Mouse (Mus musculus): Measurements from ENCODE around the gene BC049352. TPM values are rescaled to one million over a fixed set of nuclear protein-coding genes. Genes with fewer than 3 reads are reported as not detected.

The BC049352 gene
- total and polyA plus RNA-seq, 3 experiments: 0.17 TPM; not detected in 2

GRCm38 (mm10) chr9:45171073-45171610 is 10.7 kb upstream of the BC049352 start:
- in situ Hi-C loops (cut with MboI; ENCODE audit: low pct_ligation_motif_present, low pct_unique_long_range_greater_than_20kb, low sequenced_read_pairs) (no loop called here), dilution Hi-C loops (cut with MboI; ENCODE audit: extremely low pct_ligation_motif_present, extremely low pct_unique_long_range_greater_than_20kb, low sequenced_read_pairs) (no loop called here)
- Histone ChIP-seq H3K27me3 (replicated peaks) (peaks cover 53% of the 10 kb centered on the region), H3K36me3 (replicated peaks in 1 of 2; ENCODE audit: control insufficient read depth in 1 of 2, insufficient read depth in 1 of 2, low read length in 1 of 2) (no peaks in the 10 kb centered on the region), H3K4me1 (ENCODE audit: control insufficient read depth in 1 of 2, insufficient read depth in 2 of 2) (no peaks in the 10 kb centered on the region), H3K79me2 (replicated peaks; ENCODE audit: control insufficient read depth, extremely low read depth, insufficient read depth, poor library complexity, severe bottlenecking) (no peaks in the 10 kb centered on the region), H3K9ac (ENCODE audit: insufficient read depth, low read depth) (no peak overlapping the region), H3K27ac (ENCODE audit: insufficient read depth, low read depth) (no peak overlapping the region), H3K9me3 (replicated peaks; ENCODE audit: low read length) (peaks cover 19% of the 10 kb centered on the region), H3K4me2 (ENCODE audit: insufficient read depth, low read depth, poor library complexity, severe bottlenecking) (no peak overlapping the region), H3K4me3 (replicated peaks in 1 of 3; ENCODE audit: low read depth in 2 of 3, low read length in 2 of 3, poor library complexity in 1 of 3) (no peak overlapping the region)
- DNase-seq (ENCODE audit: extremely low read depth): no peak
- TF ChIP-seq CHD2 (IDR thresholded peaks at IDR 0.05; ENCODE audit: low read length) (no peak), ETS1 (conservative IDR thresholded peaks at IDR 0.05; ENCODE audit: low read depth, low read length) (no peak), TCF12 (IDR thresholded peaks at IDR 0.05; ENCODE audit: low read depth, low read length) (no peak), ZNF384 (IDR thresholded peaks at IDR 0.05; ENCODE audit: low read depth, low read length) (no peak), KAT2A (IDR thresholded peaks at IDR 0.05; ENCODE audit: insufficient replicate concordance, low read length) (no peak), JUN (IDR thresholded peaks at IDR 0.05; ENCODE audit: insufficient read depth, low read depth, low read length) (no peak), TBP (conservative IDR thresholded peaks at IDR 0.05; ENCODE audit: low read depth, low read length) (no peak), HCFC1 (IDR thresholded peaks at IDR 0.05; ENCODE audit: low read depth, low read length) (no peak), MYC (IDR thresholded peaks at IDR 0.05; ENCODE audit: low read depth, low read length) (no peak), CHD1 (IDR thresholded peaks at IDR 0.05; ENCODE audit: low read depth, low read length) (no peak), ZMIZ1 (IDR thresholded peaks at IDR 0.05; ENCODE audit: low read depth, low read length) (no peak), RAD21 (IDR thresholded peaks at IDR 0.05; ENCODE audit: low read depth, low read length) (no peak), MAX (IDR thresholded peaks at IDR 0.05; ENCODE audit: low read length) (no peak), MXI1 (IDR thresholded peaks at IDR 0.05; ENCODE audit: low read depth, low read length) (no peak), CTCF (conservative IDR thresholded peaks at IDR 0.05 in 1 of 2, IDR thresholded peaks at IDR 0.05 in 1 of 2; ENCODE audit: low read depth in 2 of 2, low read length in 2 of 2) (no peak), EP300 (IDR thresholded peaks at IDR 0.05; ENCODE audit: low read length) (no peak)

- H3K79me2 ChIP-seq (replicated peaks; ENCODE audit: control insufficient read depth, extremely low read depth, insufficient read depth, poor library complexity, severe bottlenecking): no peaks in the 10 kb centered on the region
- dilution Hi-C loops (cut with MboI; ENCODE audit: extremely low pct_ligation_motif_present, extremely low pct_unique_long_range_greater_than_20kb, low sequenced_read_pairs) (no loop called here), in situ Hi-C loops (cut with MboI; ENCODE audit: low pct_ligation_motif_present, low pct_unique_long_range_greater_than_20kb, low sequenced_read_pairs) (no loop called here)
- no peak for DNase-seq (ENCODE audit: extremely low read depth)
- peaks cover 17% of the 10 kb centered on the region for H3K9me3 ChIP-seq (replicated peaks; ENCODE audit: low read length)
- H3K27ac ChIP-seq (ENCODE audit: insufficient read depth, low read depth): no peak overlapping the region
- H3K4me1 ChIP-seq (ENCODE audit: control insufficient read depth in 1 of 2, insufficient read depth in 2 of 2): no peaks in the 10 kb centered on the region
- TF ChIP-seq RCOR1 (conservative IDR thresholded peaks at IDR 0.05; ENCODE audit: low read depth, low read length) (no peak), NRF1 (IDR thresholded peaks at IDR 0.05; ENCODE audit: low read depth, low read length) (no peak), ELF1 (IDR thresholded peaks at IDR 0.05; ENCODE audit: low read depth, low read length) (no peak), ZNF384 (IDR thresholded peaks at IDR 0.05; ENCODE audit: low read depth, low read length) (no peak), BHLHE40 (IDR thresholded peaks at IDR 0.05; ENCODE audit: low read depth, low read length) (no peak), HCFC1 (IDR thresholded peaks at IDR 0.05; ENCODE audit: low read depth, low read length) (no peak), TCF12 (IDR thresholded peaks at IDR 0.05; ENCODE audit: low read depth, low read length) (no peak), ZKSCAN1 (IDR thresholded peaks at IDR 0.05; ENCODE audit: borderline replicate concordance, low read depth, low read length) (no peak), SMC3 (IDR thresholded peaks at IDR 0.05; ENCODE audit: low read depth, low read length) (no peak), USF2 (conservative IDR thresholded peaks at IDR 0.05; ENCODE audit: low read depth, low read length) (no peak), UBTF (IDR thresholded peaks at IDR 0.05; ENCODE audit: low read depth, low read length) (no peak), MAFK (IDR thresholded peaks at IDR 0.05; ENCODE audit: insufficient replicate concordance, low read length) (no peak), MEF2A (IDR thresholded peaks at IDR 0.05; ENCODE audit: borderline replicate concordance, low read depth, low read length) (no peak), POLR2A (IDR thresholded peaks at IDR 0.05; ENCODE audit: low read depth, low read length) (no peak), IRF4 (IDR thresholded peaks at IDR 0.05; ENCODE audit: low read depth, low read length) (no peak), USF1 (IDR thresholded peaks at IDR 0.05; ENCODE audit: low read depth, low read length) (no peak), PAX5 (IDR thresholded peaks at IDR 0.05; ENCODE audit: low read length) (no peak), SIN3A (IDR thresholded peaks at IDR 0.05; ENCODE audit: low read length) (no peak), E2F4 (IDR thresholded peaks at IDR 0.05; ENCODE audit: insufficient replicate concordance, low read depth, low read length) (no peak)
- no peaks in the 10 kb centered on the region for H3K36me3 ChIP-seq (replicated peaks in 1 of 2; ENCODE audit: control insufficient read depth in 1 of 2, insufficient read depth in 1 of 2, low read length in 1 of 2)
- no peak overlapping the region for H3K4me2 ChIP-seq (ENCODE audit: insufficient read depth, low read depth, poor library complexity, severe bottlenecking)
- no peak overlapping the region for H3K4me3 ChIP-seq (replicated peaks in 1 of 3; ENCODE audit: low read depth in 2 of 3, low read length in 2 of 3, poor library complexity in 1 of 3)
- H3K9ac ChIP-seq (ENCODE audit: insufficient read depth, low read depth): no peak overlapping the region
- H3K27me3 ChIP-seq (replicated peaks): peaks cover 51% of the 10 kb centered on the region
Observed at GRCm38 (mm10) chr9:45173475-45173874, 8.3 kb upstream of the BC049352 start.

Measured in CH12.LX (cell line).